Mouse (Mus musculus): ENCODE data around the gene Pdhx. TPM values are rescaled to one million over a fixed set of nuclear protein-coding genes. Genes with fewer than 3 reads are reported as not detected.

Gene Pdhx
- 4.0 TPM for polyA plus RNA-seq (2015; fragmentation: Illumina TruSeq; extraction: RNeasy Lipid Tissue Mini Kit (QIAGEN cat#74804); ENCODE audit: insufficient read depth, low read depth, low replicate concordance)

GRCm38 (mm10) chr2:103073219-103073982 lies at the start of gene Pdhx, which contains the start of gene Apip:
TSS of gene Pdhx (minus strand) at chr2:103073513.
TSS of gene Apip (plus strand) at chr2:103073675.

Other genes with a start within 250 kb of the Pdhx start
- 3.2 TPM for gene Cd44, start 171.8 kb downstream of the Pdhx start, polyA plus RNA-seq (2015; fragmentation: Illumina TruSeq; extraction: RNeasy Lipid Tissue Mini Kit (QIAGEN cat#74804); ENCODE audit: insufficient read depth, low read depth, low replicate concordance)
- 18.7 TPM for gene Apip, start 162 bp upstream of the Pdhx start, polyA plus RNA-seq (2015; fragmentation: Illumina TruSeq; extraction: RNeasy Lipid Tissue Mini Kit (QIAGEN cat#74804); ENCODE audit: insufficient read depth, low read depth, low replicate concordance)
- gene Ehf, start 229.8 kb upstream of the Pdhx start, polyA plus RNA-seq (2015; fragmentation: Illumina TruSeq; extraction: RNeasy Lipid Tissue Mini Kit (QIAGEN cat#74804); ENCODE audit: insufficient read depth, low read depth, low replicate concordance): 4.6 TPM